Mouse (Mus musculus) layer of hippocampus, adult 2 months (tissue): ENCODE measurements at regions not wholly inside any gene's neighbourhood (a gene's known extent, or its start where the extent isn't known, plus 50 kb on each side); places are given as distances from the start of the nearest gene placed in this dataset.

ENCODE experiments used
- DNase-seq, 2 experiments: peaks; one replicate each; pipeline ENCODE4 v3.0.0; 2022; ENCODE audit warnings: low spot score in 2 of 2
- H3K27ac ChIP-seq: fragments of 200-600 bp; 2 replicates; pipeline ENCODE4 v1.8.1; 2022
- H3K4me3 ChIP-seq: fragments of 200-600 bp; 2 replicates; pipeline ENCODE4 v1.8.1; 2022; ENCODE audit warnings: mild to moderate bottlenecking
- CTCF ChIP-seq: fragments of 200-600 bp; conservative IDR thresholded peaks from 2 replicates; pipeline ENCODE4 v1.8.1; 2022; ENCODE audit warnings: antibody characterized with exemption, mild to moderate bottlenecking, moderate library complexity

- DNase-seq = no peak
- no peak for TF ChIP-seq CTCF
- no peak overlapping the region for H3K27ac ChIP-seq
- H3K4me3 ChIP-seq = no peak overlapping the region
Measured at GRCm38 (mm10) chr5:133757817-133758216, 341.7 kb upstream of the Castor2 start.

GRCm38 (mm10) chr5:133754180-133754579 is 345.3 kb upstream of the Castor2 start:
- no peak for TF ChIP-seq CTCF
- Histone ChIP-seq H3K27ac (no peak overlapping the region), H3K4me3 (no peak overlapping the region)
- DNase-seq = no peak

GRCm38 (mm10) chr5:133753461-133754160 is 345.9 kb upstream of the Castor2 start:
- no peak overlapping the region for H3K4me3 ChIP-seq
- H3K27ac ChIP-seq = no peak overlapping the region
- DNase-seq = peak in 1 of 2 experiments; percentile 25
- TF ChIP-seq CTCF = no peak

- no peak overlapping the region for H3K4me3 ChIP-seq
- no peak overlapping the region for H3K27ac ChIP-seq
- DNase-seq = no peak
Measured at GRCm38 (mm10) chr5:133746960-133747359, 352.6 kb upstream of the Castor2 start.

GRCm38 (mm10) chr5:133746411-133746810 is 353.1 kb upstream of the Castor2 start:
- Histone ChIP-seq H3K27ac (no peak overlapping the region), H3K4me3 (no peak overlapping the region)
- TF ChIP-seq CTCF = no peak
- DNase-seq = no peak

More at GRCm38 (mm10) chr5:133746960-133747359, 352.6 kb upstream of the Castor2 start:
- no peak for TF ChIP-seq CTCF

- no peak for TF ChIP-seq CTCF
- no peak for DNase-seq
- Histone ChIP-seq H3K27ac (no peak overlapping the region), H3K4me3 (no peak overlapping the region)
Measured at GRCm38 (mm10) chr5:133744136-133744535, 355.4 kb upstream of the Castor2 start.

- TF ChIP-seq CTCF = no peak
- DNase-seq = no peak
- Histone ChIP-seq H3K4me3 (no peak overlapping the region), H3K27ac (no peak overlapping the region)
Measured at GRCm38 (mm10) chr5:133743606-133744005, 355.9 kb upstream of the Castor2 start.

GRCm38 (mm10) chr5:133731871-133732270 is 367.6 kb upstream of the Castor2 start:
- no peak overlapping the region for H3K27ac ChIP-seq
- no peak overlapping the region for H3K4me3 ChIP-seq
- no peak for DNase-seq
- TF ChIP-seq CTCF = no peak

- DNase-seq = peak in 1 of 2 experiments; percentile 13
- Histone ChIP-seq H3K27ac (no peak overlapping the region), H3K4me3 (no peak overlapping the region)
- TF ChIP-seq CTCF = no peak
Measured at GRCm38 (mm10) chr5:133718187-133719078, 381.1 kb upstream of the Castor2 start.

GRCm38 (mm10) chr5:133715830-133716229 is 383.7 kb upstream of the Castor2 start:
- no peak for TF ChIP-seq CTCF

GRCm38 (mm10) chr5:133712652-133713051 is 386.9 kb upstream of the Castor2 start:
- no peak overlapping the region for H3K4me3 ChIP-seq
- H3K27ac ChIP-seq = no peak overlapping the region
- no peak for DNase-seq
- no peak for TF ChIP-seq CTCF

More at GRCm38 (mm10) chr5:133715830-133716229, 383.7 kb upstream of the Castor2 start:
- Histone ChIP-seq H3K4me3 (no peak overlapping the region), H3K27ac (no peak overlapping the region)
- DNase-seq = no peak

- TF ChIP-seq CTCF = no peak
- DNase-seq = peak in 1 of 2 experiments; percentile 2
- no peak overlapping the region for H3K4me3 ChIP-seq
- H3K27ac ChIP-seq = no peak overlapping the region
Measured at GRCm38 (mm10) chr5:133708881-133709280, 390.6 kb upstream of the Castor2 start.

GRCm38 (mm10) chr5:133686206-133686605 is 413.3 kb upstream of the Castor2 start:
- Histone ChIP-seq H3K4me3 (no peak overlapping the region), H3K27ac (no peak overlapping the region)
- TF ChIP-seq CTCF = no peak
- no peak for DNase-seq

GRCm38 (mm10) chr5:133683021-133683420 is 416.5 kb upstream of the Castor2 start:
- DNase-seq = no peak
- no peak overlapping the region for H3K4me3 ChIP-seq
- no peak overlapping the region for H3K27ac ChIP-seq
- no peak for TF ChIP-seq CTCF
